Mouse (Mus musculus) kidney, embryonic 14.5 days (tissue): Measurements from ENCODE around the gene Ctdspl. TPM values are rescaled to one million over a fixed set of nuclear protein-coding genes. Genes with fewer than 3 reads are reported as not detected.

Source experiments
- ATAC-seq: fragments of 200-750 bp; cut with Nextera tagmentation; 2 replicates; pipeline ENCODE4 v1.8.0; 2017; ENCODE audit warnings: moderate number of reproducible peaks, mild to moderate bottlenecking, moderate TSS enrichment, moderate library complexity; ENCODE audit not compliant: low FRiP score, low TSS enrichment
- H3K27ac ChIP-seq: fragments of 300-500 bp; sonication (generic); 2 replicates; pipeline ENCODE4 v1.5.1; 2014; ENCODE audit warnings: low read depth, mild to moderate bottlenecking, low read length, moderate library complexity, mixed read lengths
- H3K27me3 ChIP-seq: fragments of 300-500 bp; sonication (generic); 2 replicates; pipeline ENCODE4 v1.6.1; 2014; ENCODE audit warnings: mild to moderate bottlenecking, low read length; ENCODE audit not compliant: control insufficient read depth, insufficient read depth
- H3K36me3 ChIP-seq: fragments of 300-500 bp; sonication (generic); 2 replicates; pipeline ENCODE4 v1.6.1; 2014; ENCODE audit warnings: low read length, mixed read lengths; ENCODE audit not compliant: control insufficient read depth, insufficient read depth
- H3K4me1 ChIP-seq: fragments of 300-500 bp; sonication (generic); 2 replicates; pipeline ENCODE4 v1.6.1; 2014; ENCODE audit warnings: low read length, mixed read lengths; ENCODE audit not compliant: control insufficient read depth, insufficient read depth
- H3K4me2 ChIP-seq: fragments of 300-500 bp; sonication (generic); replicated peaks from 2 replicates; pipeline ENCODE4 v1.6.1; 2014; ENCODE audit warnings: low read depth, mild to moderate bottlenecking, low read length
- H3K4me3 ChIP-seq: fragments of 300-500 bp; sonication (generic); 2 replicates; pipeline ENCODE4 v1.5.1; 2014; ENCODE audit warnings: mild to moderate bottlenecking, low read length
- H3K9ac ChIP-seq: fragments of 300-500 bp; sonication (generic); 2 replicates; pipeline ENCODE4 v1.6.1; 2014; ENCODE audit warnings: low read depth, mild to moderate bottlenecking, low read length, moderate library complexity
- H3K9me3 ChIP-seq: fragments of 300-500 bp; sonication (generic); 2 replicates; pipeline ENCODE4 v1.6.1; 2016; ENCODE audit warnings: low read length; ENCODE audit not compliant: control insufficient read depth
- WGBS: fragments of 180-500 bp; shearing (Covaris S2); extraction: QIAGEN DNeasy Blood & Tissue Kit; methylation state at CpG from one replicate; pipeline ENCODE4 v1.1.7; 2014; 5-methylcytosine and 5-hydroxymethylcytosine counted together
- polyA plus RNA-seq: library from polyadenylated mRNA; unstranded; fragments of >200 nt; fragmentation: Nextera tagmentation; extraction: Ambion mirVana; gene quantifications from 2 replicates; pipeline ENCODE4 v1.2.1, GENCODE M21; 2014

Gene Ctdspl
- polyA plus RNA-seq, 1 experiment from 2014 or later = 31.2 TPM

- H3K9me3 ChIP-seq = no peaks in the 10 kb centered on the region
- no peak for ATAC-seq
- H3K36me3 ChIP-seq = no peaks in the 10 kb centered on the region
- no peak overlapping the region for H3K27ac ChIP-seq
- no peak overlapping the region for H3K4me3 ChIP-seq
- H3K4me1 ChIP-seq = peaks cover 2% of the 10 kb centered on the region; the same call in 1 of the 2 replicates
- H3K9ac ChIP-seq = no peak overlapping the region
- H3K4me2 ChIP-seq = no peak overlapping the region
- 95% methylated on average over 9 of the region's 9 CpGs for WGBS
- no peaks in the 10 kb centered on the region for H3K27me3 ChIP-seq
Measured at GRCm38 (mm10) chr9:118913048-118913447, 13.2 kb upstream of the Ctdspl start.

DNA sequence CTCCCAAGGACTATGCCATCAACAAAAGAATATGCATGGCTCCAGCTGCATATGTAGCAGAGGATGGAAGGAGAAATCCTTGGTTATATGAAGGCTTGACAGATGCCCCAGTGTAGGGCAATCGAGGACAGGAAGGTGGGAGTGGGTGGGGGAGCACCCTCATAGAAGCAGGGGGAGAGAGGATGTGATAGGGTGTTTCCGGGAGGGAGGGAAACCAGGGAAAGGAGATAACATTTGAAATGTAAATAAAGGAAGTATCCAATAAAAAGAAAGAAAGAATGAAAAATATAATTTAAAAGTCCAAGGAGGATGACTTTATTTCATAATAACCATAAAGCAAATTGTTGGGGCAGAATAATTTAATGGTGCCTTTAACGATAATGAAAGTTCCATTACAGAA is 12.6 kb upstream of the Ctdspl start:
- Histone ChIP-seq H3K27ac (no peak overlapping the region), H3K4me3 (no peak overlapping the region), H3K36me3 (no peaks in the 10 kb centered on the region), H3K4me2 (no peak overlapping the region), H3K9me3 (no peaks in the 10 kb centered on the region), H3K4me1 (no peaks in the 10 kb centered on the region), H3K27me3 (no peaks in the 10 kb centered on the region), H3K9ac (no peak overlapping the region)
- WGBS = 75% methylated on average over 3 of the region's 3 CpGs
- ATAC-seq = no peak

DNA sequence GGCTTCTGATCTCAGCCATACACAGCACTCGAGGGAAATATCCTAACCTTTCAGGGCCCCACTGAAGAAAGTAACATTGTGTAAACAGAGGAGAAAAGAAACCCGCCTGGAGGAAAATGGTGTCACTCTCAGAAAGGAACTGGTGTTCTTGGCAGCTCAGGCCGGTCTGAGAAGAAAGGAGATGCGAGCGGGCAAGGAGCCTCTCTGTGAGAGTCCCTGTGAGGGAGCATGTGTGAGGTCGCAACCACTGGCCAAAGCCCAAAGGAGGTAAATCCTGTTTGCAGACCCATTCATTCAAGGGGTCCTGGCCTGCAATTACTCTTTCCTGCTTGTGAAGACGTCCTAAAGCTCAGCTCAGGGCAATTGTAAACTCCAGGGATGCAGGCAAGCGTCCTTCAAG is 11.7 kb upstream of the Ctdspl start:
- Histone ChIP-seq H3K4me1 (no peaks in the 10 kb centered on the region), H3K4me3 (no peak overlapping the region), H3K4me2 (no peak overlapping the region; the same call in 1 of the 2 replicates), H3K27me3 (no peaks in the 10 kb centered on the region), H3K9ac (no peak overlapping the region), H3K9me3 (no peaks in the 10 kb centered on the region), H3K36me3 (no peaks in the 10 kb centered on the region), H3K27ac (no peak overlapping the region)
- WGBS = 24% methylated on average over 8 of the region's 8 CpGs
- ATAC-seq = peak; percentile 33; the same call in 1 of the 2 replicates

DNA sequence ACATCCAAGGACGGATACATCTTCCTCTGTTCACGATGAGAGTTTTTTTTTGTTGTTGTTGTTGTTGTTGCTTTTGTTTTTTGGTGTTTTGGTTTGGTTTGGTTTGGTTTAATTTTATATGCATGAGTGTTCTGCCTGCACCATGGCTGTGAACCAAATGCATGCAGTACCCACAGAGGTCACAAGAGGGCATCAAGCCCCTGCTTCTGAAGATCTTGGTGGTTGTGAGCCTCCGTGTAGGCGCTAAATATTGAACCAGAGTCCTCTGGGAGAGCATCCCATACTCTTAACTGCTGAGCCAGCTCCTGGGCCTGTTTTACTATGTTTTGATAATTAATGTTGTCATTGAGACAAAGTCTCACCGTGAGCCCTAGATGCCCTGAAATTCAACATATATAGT is 11.0 kb upstream of the Ctdspl start:
- Histone ChIP-seq H3K4me3 (no peak overlapping the region), H3K4me2 (no peak overlapping the region), H3K4me1 (peaks cover 5% of the 10 kb centered on the region; the same call in 1 of the 2 replicates), H3K9ac (no peak overlapping the region), H3K36me3 (no peaks in the 10 kb centered on the region), H3K27ac (no peak overlapping the region), H3K9me3 (no peaks in the 10 kb centered on the region), H3K27me3 (no peaks in the 10 kb centered on the region)
- 58% methylated on average over 5 of the region's 5 CpGs for WGBS
- no peak for ATAC-seq

- Histone ChIP-seq H3K9me3 (no peaks in the 10 kb centered on the region), H3K36me3 (no peaks in the 10 kb centered on the region), H3K27me3 (no peaks in the 10 kb centered on the region), H3K4me1 (peaks cover 8% of the 10 kb centered on the region), H3K9ac (no peak overlapping the region), H3K4me2 (no peak overlapping the region), H3K4me3 (no peak overlapping the region), H3K27ac (no peak overlapping the region; the same call in 1 of the 2 replicates)
- WGBS = 43% methylated on average over 16 of the region's 16 CpGs
- ATAC-seq = peak; percentile 41
Measured at GRCm38 (mm10) chr9:118919672-118920186, 6.5 kb upstream of the Ctdspl start.

- WGBS = 58% methylated on average over 12 of the region's 12 CpGs
- H3K4me3 ChIP-seq = no peak overlapping the region
- no peak overlapping the region for H3K4me2 ChIP-seq
- peaks cover 10% of the 10 kb centered on the region for H3K4me1 ChIP-seq
- H3K9ac ChIP-seq = no peak overlapping the region
- H3K27me3 ChIP-seq = no peaks in the 10 kb centered on the region
- no peaks in the 10 kb centered on the region for H3K36me3 ChIP-seq
- peak; percentile 30; the same call in 1 of the 2 replicates for ATAC-seq
- H3K9me3 ChIP-seq = no peaks in the 10 kb centered on the region
- no peak overlapping the region for H3K27ac ChIP-seq
Measured at GRCm38 (mm10) chr9:118920798-118921515, 5.3 kb upstream of the Ctdspl start.

- Histone ChIP-seq H3K4me2 (no peak overlapping the region), H3K36me3 (no peaks in the 10 kb centered on the region), H3K27ac (no peak overlapping the region), H3K4me1 (peaks cover 10% of the 10 kb centered on the region), H3K4me3 (no peak overlapping the region), H3K9ac (no peak overlapping the region), H3K9me3 (no peaks in the 10 kb centered on the region), H3K27me3 (no peaks in the 10 kb centered on the region)
- WGBS = 81% methylated on average over 3 of the region's 3 CpGs
- ATAC-seq = no peak
Measured at GRCm38 (mm10) chr9:118921926-118922325, 4.3 kb upstream of the Ctdspl start.

DNA sequence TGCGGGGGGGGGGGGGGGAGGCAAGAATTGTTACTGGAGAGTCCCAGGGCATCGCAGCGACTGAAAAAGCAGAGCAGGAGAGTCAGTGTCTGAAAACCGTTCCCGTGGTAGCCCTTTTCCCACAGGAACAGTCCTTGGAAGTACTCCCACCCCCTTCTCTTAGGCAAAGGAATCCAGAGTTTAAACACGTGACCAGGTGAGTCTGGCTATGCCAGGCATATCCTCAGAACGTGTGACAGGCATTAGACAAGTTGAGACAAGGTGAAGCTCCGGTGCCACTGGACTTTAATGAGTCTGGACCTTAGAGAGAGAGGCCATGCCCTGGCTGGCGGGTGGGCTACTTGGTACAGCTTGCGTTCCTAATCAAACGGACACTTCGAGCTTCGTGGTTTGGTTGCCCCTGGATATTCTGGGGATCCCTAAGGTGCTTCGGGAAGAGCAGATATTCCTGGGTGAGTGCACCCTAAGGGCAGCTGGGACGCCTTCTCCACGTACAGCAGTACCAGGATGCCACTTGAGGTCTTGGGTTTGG is 1.6 kb upstream of the Ctdspl start:
- peaks cover 32% of the 10 kb centered on the region for H3K4me1 ChIP-seq
- 15% methylated on average over 16 of the region's 16 CpGs for WGBS
- no peak overlapping the region for H3K27ac ChIP-seq

More for the DNA sequence above, 1.6 kb upstream of the Ctdspl start:
- H3K9ac ChIP-seq = peak overlapping the region; percentile 92; the same call in 1 of the 2 replicates
- H3K9me3 ChIP-seq = no peaks in the 10 kb centered on the region
- ATAC-seq = no peak
- H3K27me3 ChIP-seq = no peaks in the 10 kb centered on the region
- H3K4me2 ChIP-seq = peak overlapping the region; percentile 81
- H3K4me3 ChIP-seq = peak overlapping the region; percentile 88
- H3K36me3 ChIP-seq = no peaks in the 10 kb centered on the region
